Mouse (Mus musculus): ENCODE measurements at regions not wholly inside any gene's neighbourhood (a gene's known extent, or its start where the extent isn't known, plus 50 kb on each side); places are given as distances from the start of the nearest gene placed in this dataset.

DNA sequence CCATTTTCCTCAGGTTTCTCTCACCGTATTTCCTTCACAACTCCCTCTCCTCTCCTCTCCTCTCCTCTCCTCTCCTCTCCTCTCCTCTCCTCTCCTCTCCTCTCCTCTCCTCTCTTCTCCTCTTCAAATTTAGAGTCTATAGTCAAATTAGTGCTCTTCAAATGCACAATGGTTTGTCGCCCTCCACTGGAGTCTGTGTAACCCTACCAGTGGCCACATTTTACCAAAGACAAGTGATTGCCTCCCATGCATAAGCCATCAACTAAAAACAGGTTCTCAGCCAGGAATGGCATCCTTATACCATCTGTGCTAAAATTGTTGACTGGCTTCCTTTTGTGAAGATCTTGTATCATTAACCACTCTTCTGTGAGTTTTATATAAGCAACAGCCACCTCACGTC, 979.5 kb upstream of the Adam24 start:
- DNase-seq (ENCODE audit: low spot score), result peak; percentile 1

GRCm38 (mm10) chr8:39705843-39706242, 969.0 kb upstream of the Adam24 start:
- no peak for DNase-seq (ENCODE audit: low spot score)

- peak; percentile 12 for DNase-seq (ENCODE audit: low spot score)
These were observed 932.5 kb upstream of the Adam24 start for GRCm38 (mm10) chr8:39742377-39742776.

DNA sequence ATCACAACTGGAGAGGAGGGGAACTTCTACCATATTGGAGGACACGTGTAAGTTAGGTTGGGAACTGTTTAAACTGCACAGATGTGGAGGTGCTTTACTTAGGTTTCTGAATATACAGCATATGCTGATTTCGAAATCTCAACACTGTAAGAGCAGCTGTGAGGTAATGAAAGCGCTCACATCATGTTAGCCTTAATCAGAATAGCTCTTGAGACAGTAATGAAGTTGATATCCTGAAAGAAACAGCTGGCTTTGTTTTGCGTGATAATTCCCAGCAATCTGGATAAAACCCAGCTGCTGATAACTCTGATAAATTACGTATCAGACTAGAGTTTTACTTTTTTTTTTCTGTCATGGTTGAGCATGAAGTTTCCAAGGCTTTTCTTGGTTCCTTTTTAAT, 928.7 kb upstream of the Adam24 start:
- DNase-seq (ENCODE audit: low spot score), result no peak

GRCm38 (mm10) chr8:39759905-39760304, 915.0 kb upstream of the Adam24 start:
- no peak for DNase-seq (ENCODE audit: low spot score)

GRCm38 (mm10) chr8:39779449-39779848, 895.4 kb upstream of the Adam24 start:
- DNase-seq (ENCODE audit: low spot score), result no peak

- DNase-seq (ENCODE audit: low spot score), result no peak
These were observed 894.7 kb upstream of the Adam24 start for GRCm38 (mm10) chr8:39780169-39780568.

- no peak for DNase-seq (ENCODE audit: low spot score)
These were observed 893.3 kb upstream of the Adam24 start for GRCm38 (mm10) chr8:39781424-39782161.

- DNase-seq (ENCODE audit: low spot score), result no peak
These were observed 892.7 kb upstream of the Adam24 start for GRCm38 (mm10) chr8:39782162-39782530.

Data from left cerebral cortex, adult 11 months (tissue).